Mouse (Mus musculus): ENCODE data around the gene Acot4.

- TF ChIP-seq CTCF (IDR thresholded peaks at IDR 0.05; ENCODE audit: borderline replicate concordance, insufficient read depth, low read length) (no peak), POLR2A (IDR thresholded peaks at IDR 0.05; ENCODE audit: low read depth, low read length) (no peak)
Observed at GRCm38 (mm10) chr12:84053679-84054391, 15.7 kb downstream of the Acot4 start.

Data from embryonic fibroblast, embryonic 13.5 days (primary cell).